Mouse (Mus musculus) liver, embryonic 15.5 days (tissue): ENCODE results near the gene Lrrc15. TPM values are rescaled to one million over a fixed set of nuclear protein-coding genes. Genes with fewer than 3 reads are reported as not detected.
A peak's percentile ranks its signal among the peaks of the same experiment; 100 is the strongest.

Experiments used
- ATAC-seq: fragments of 200-750 bp; cut with Nextera tagmentation; 2 replicates; pipeline ENCODE4 v1.8.0; 2017; ENCODE audit warnings: moderate number of reproducible peaks, mild to moderate bottlenecking, moderate library complexity; ENCODE audit not compliant: insufficient read depth
- H3K27ac ChIP-seq: fragments of 300-500 bp; sonication (generic); replicated peaks from 2 replicates; pipeline ENCODE4 v1.5.1; 2015; ENCODE audit warnings: mild to moderate bottlenecking, inconsistent platforms
- H3K27me3 ChIP-seq: fragments of 300-500 bp; sonication (generic); 2 replicates; pipeline ENCODE4 v1.6.1; 2015; ENCODE audit warnings: mild to moderate bottlenecking, inconsistent platforms
- H3K36me3 ChIP-seq: fragments of 300-500 bp; sonication (generic); replicated peaks from 2 replicates; pipeline ENCODE4 v1.6.1; 2015; ENCODE audit warnings: moderate library complexity, mild to moderate bottlenecking, inconsistent platforms
- H3K4me1 ChIP-seq: fragments of 300-500 bp; sonication (generic); replicated peaks from 2 replicates; pipeline ENCODE4 v1.6.1; 2015; ENCODE audit warnings: inconsistent platforms
- H3K4me2 ChIP-seq: fragments of 300-500 bp; sonication (generic); 2 replicates; pipeline ENCODE4 v1.6.1; 2015; ENCODE audit warnings: moderate library complexity, mild to moderate bottlenecking, inconsistent platforms
- H3K4me3 ChIP-seq: fragments of 300-500 bp; sonication (generic); replicated peaks from 2 replicates; pipeline ENCODE4 v1.5.1; 2015; ENCODE audit warnings: mild to moderate bottlenecking, inconsistent platforms
- H3K9ac ChIP-seq: fragments of 300-500 bp; sonication (generic); 2 replicates; pipeline ENCODE4 v1.6.1; 2015; ENCODE audit warnings: moderate library complexity, mild to moderate bottlenecking, inconsistent platforms
- H3K9me3 ChIP-seq: fragments of 300-500 bp; sonication (generic); replicated peaks from 2 replicates; pipeline ENCODE4 v1.6.1; 2016; ENCODE audit warnings: inconsistent platforms
- WGBS: fragments of 180-500 bp; shearing (Covaris S2); methylation state at CpG from one replicate; pipeline ENCODE4 v1.1.7; 2015; ENCODE audit warnings: mixed read lengths; ENCODE audit not compliant: insufficient replicate concordance; 5-methylcytosine and 5-hydroxymethylcytosine counted together
- polyA plus RNA-seq: library from polyadenylated mRNA; unstranded; fragments of >200 nt; fragmentation: Nextera tagmentation; extraction: Ambion mirVana; gene quantifications from 2 replicates; pipeline ENCODE4 v1.2.1, GENCODE M21; 2015

Lrrc15 gene
- polyA plus RNA-seq, 1 experiment from 2014 or later, result 0.03 TPM

GRCm38 (mm10) chr16:30275558-30276340 lies 7.3 kb downstream of the Lrrc15 start:
- H3K27ac ChIP-seq, result no peak overlapping the region
- no peak overlapping the region for H3K4me3 ChIP-seq
- H3K36me3 ChIP-seq, result no peaks in the 10 kb centered on the region
- no peak overlapping the region for H3K4me2 ChIP-seq
- 63% methylated on average over 15 of the region's 15 CpGs for WGBS
- peaks cover 8% of the 10 kb centered on the region; the same call in 1 of the 2 replicates for H3K27me3 ChIP-seq
- no peak overlapping the region for H3K9ac ChIP-seq
- no peaks in the 10 kb centered on the region for H3K4me1 ChIP-seq
- ATAC-seq, result no peak
- H3K9me3 ChIP-seq, result no peaks in the 10 kb centered on the region

DNA sequence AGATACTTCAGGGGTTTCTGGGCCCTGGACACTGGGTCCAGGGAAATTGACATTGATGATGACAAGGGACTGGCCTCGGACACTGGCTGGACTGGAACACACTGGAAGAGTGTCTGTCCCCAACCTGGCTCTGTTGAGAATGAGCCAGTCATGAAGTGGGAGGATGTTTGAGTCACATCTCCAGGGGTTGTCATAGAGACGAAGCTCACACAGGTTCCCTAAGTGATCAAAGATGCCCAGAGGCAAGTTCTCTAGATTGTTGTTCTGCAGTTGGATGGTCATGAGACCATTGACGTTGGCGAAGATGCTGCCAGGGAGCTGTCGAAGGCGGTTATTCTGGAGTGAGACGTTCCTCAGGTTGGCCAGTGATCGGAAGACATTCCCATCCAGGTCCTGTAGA lies 10.0 kb downstream of the Lrrc15 start:
- 67% methylated on average over 8 of the region's 8 CpGs for WGBS
- Histone ChIP-seq H3K9me3 (no peaks in the 10 kb centered on the region), H3K27ac (no peak overlapping the region), H3K4me2 (no peak overlapping the region), H3K9ac (no peak overlapping the region), H3K27me3 (no peaks in the 10 kb centered on the region), H3K4me3 (no peak overlapping the region), H3K4me1 (no peaks in the 10 kb centered on the region), H3K36me3 (no peaks in the 10 kb centered on the region)
- no peak for ATAC-seq

DNA sequence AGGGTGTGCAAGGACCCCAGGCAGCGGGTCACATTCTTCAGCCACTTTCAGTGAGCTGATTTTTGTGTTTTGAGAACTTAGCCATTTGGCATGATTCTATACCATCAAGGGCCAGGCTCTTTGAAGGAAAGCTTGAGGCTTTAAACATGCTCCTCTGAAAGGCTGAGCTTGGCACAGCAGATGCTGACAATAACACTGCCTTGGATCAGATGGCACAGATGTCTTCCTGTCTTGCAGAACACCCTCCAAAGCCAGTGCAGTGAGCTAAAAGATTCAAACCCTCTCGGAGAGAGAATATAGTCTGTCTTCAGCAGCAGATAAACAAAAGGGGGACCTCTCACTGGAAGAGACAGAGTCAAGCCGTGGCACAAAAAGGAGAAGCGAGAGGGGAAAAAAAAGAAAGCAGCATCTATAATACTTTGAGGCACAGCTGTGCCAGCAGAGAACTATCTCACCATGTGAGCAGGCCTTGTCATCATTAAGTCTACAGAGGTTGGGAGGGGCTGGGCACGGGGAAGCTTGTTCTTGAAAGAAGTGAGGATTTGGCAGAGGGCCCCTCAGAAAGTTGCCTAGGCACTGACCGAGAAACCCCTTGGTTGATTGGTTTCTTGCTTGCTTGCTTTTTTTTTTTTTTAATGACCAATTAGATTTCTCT lies 11.0 kb downstream of the Lrrc15 start:
- no peak overlapping the region for H3K27ac ChIP-seq
- H3K27me3 ChIP-seq, result no peaks in the 10 kb centered on the region
- no peak for ATAC-seq
- no peak overlapping the region for H3K9ac ChIP-seq
- no peaks in the 10 kb centered on the region for H3K4me1 ChIP-seq
- H3K9me3 ChIP-seq, result no peaks in the 10 kb centered on the region
- H3K36me3 ChIP-seq, result no peaks in the 10 kb centered on the region
- no peak overlapping the region for H3K4me3 ChIP-seq
- 51% methylated on average over 6 of the region's 6 CpGs for WGBS
- H3K4me2 ChIP-seq, result no peak overlapping the region

DNA sequence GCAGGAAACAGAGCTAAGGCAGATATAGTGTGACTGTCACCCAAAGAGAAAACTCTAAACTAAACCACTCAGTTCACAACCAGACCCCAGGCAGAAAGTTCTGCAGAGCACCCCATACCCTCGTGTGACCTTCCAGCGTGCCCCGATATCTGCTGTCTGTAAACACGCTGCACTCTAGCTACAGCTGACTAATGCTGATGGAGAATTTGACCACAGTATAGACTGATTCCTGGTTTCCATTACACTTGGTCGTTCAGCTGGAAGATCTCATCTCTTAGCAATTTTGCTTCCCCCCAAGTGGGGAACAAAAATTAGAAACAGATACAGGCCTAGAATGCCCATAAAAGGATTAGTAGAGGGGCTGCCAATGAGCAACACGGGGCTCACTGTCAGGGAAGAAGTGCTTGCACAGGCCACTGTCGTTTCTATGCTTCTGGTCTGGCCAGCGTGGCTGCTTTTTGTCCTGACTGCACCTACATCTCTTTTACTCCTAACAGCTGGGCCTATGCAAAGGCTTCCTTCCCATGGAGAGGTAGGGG lies 11.8 kb downstream of the Lrrc15 start:
- no peak overlapping the region for H3K27ac ChIP-seq
- H3K9ac ChIP-seq, result no peak overlapping the region

DNA sequence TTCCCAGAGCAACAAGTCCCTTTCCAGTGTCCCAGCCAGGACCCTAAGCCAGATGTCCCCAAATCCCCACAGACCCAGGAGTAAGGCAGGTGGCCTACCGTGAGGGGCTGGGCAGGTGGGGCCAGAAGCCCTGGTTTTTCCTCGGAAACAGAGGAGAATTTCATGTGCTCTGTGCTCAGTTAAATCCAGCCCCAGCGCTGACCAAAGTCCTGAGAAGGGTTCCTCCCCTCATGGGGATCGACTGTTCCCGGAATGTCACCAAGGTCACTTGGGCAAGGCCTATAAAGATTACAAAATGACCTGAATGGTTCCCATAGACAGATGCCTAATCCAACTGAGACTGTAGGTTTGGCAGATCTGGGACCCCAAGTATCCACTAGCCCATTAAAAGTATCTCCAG lies 15.7 kb downstream of the Lrrc15 start, which contains the start of gene Cpn2:
Gene Cpn2, minus strand, starts transcription at position 141 of the 400 bp plus-strand sequence.
- peak; percentile 51; the same call in 1 of the 2 replicates for ATAC-seq
- Histone ChIP-seq H3K27ac (peak within 1 kb of the TSS; percentile 66), H3K9me3 (no peaks in the 10 kb centered on the region), H3K4me3 (peak within 1 kb of the TSS; percentile 42), H3K4me2 (peak within 1 kb of the TSS; percentile 52), H3K9ac (peak within 1 kb of the TSS; percentile 39; the same call in 1 of the 2 replicates), H3K27me3 (no peaks in the 10 kb centered on the region), H3K4me1 (0 out of 2 replicates have a peak, but pooled peaks cover 2% of the 10 kb centered on the region), H3K36me3 (no peaks in the 10 kb centered on the region)
- 58% methylated on average over 5 of the region's 5 CpGs for WGBS

More for the DNA sequence above, 11.8 kb downstream of the Lrrc15 start:
- Histone ChIP-seq H3K4me2 (no peak overlapping the region), H3K4me1 (no peaks in the 10 kb centered on the region), H3K9me3 (no peaks in the 10 kb centered on the region), H3K27me3 (no peaks in the 10 kb centered on the region), H3K4me3 (no peak overlapping the region), H3K36me3 (no peaks in the 10 kb centered on the region)
- WGBS, result 54% methylated on average over 8 of the region's 8 CpGs
- ATAC-seq, result no peak

GRCm38 (mm10) chr16:30266561-30266960 lies 16.5 kb downstream of the Lrrc15 start:
- 0 out of 2 replicates have a peak, but pooled peaks cover 2% of the 10 kb centered on the region for H3K4me1 ChIP-seq
- no peak overlapping the region for H3K9ac ChIP-seq
- peak overlapping the region; percentile 52 for H3K4me2 ChIP-seq
- H3K36me3 ChIP-seq, result no peaks in the 10 kb centered on the region
- no peak for ATAC-seq
- 65% methylated on average over 5 of the region's 5 CpGs for WGBS
- no peaks in the 10 kb centered on the region for H3K27me3 ChIP-seq
- H3K9me3 ChIP-seq, result no peaks in the 10 kb centered on the region
- H3K27ac ChIP-seq, result no peak overlapping the region
- H3K4me3 ChIP-seq, result peak overlapping the region; percentile 42

DNA sequence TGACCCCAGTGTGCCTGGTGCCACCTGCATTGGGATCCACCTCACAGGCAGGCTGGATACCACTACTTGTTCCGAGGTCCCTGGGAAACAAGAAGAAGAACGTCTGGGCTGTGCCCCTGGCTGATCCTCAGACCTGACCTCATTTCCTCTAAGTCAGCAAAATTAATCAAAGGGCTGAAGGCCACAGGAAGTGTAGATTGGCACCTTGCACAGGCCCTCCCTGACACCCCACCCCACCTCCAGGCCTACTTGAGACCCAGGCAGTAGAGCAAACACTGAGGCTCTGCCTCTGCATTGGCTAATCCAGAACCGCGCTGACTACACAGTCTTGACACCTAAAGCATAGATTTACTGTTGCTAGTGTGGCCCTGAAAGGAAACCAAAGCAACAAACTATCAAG lies 17.4 kb downstream of the Lrrc15 start:
- H3K27me3 ChIP-seq, result no peaks in the 10 kb centered on the region
- H3K9me3 ChIP-seq, result no peaks in the 10 kb centered on the region
- 0 out of 2 replicates have a peak, but pooled peaks cover 2% of the 10 kb centered on the region for H3K4me1 ChIP-seq
- H3K36me3 ChIP-seq, result no peaks in the 10 kb centered on the region
- ATAC-seq, result no peak
- H3K9ac ChIP-seq, result no peak overlapping the region
- H3K4me2 ChIP-seq, result peak overlapping the region; percentile 27
- H3K27ac ChIP-seq, result no peak overlapping the region
- WGBS, result 30% methylated on average over 4 of the region's 4 CpGs
- H3K4me3 ChIP-seq, result no peak overlapping the region

- H3K27ac ChIP-seq, result no peak overlapping the region
- no peak for ATAC-seq
These were observed 19.9 kb downstream of the Lrrc15 start for GRCm38 (mm10) chr16:30263156-30263555.

GRCm38 (mm10) chr16:30262664-30263063 lies 20.4 kb downstream of the Lrrc15 start:
- Histone ChIP-seq H3K4me3 (no peak overlapping the region), H3K27me3 (no peaks in the 10 kb centered on the region), H3K4me2 (no peak overlapping the region), H3K9me3 (no peaks in the 10 kb centered on the region), H3K4me1 (peaks cover 10% of the 10 kb centered on the region), H3K9ac (no peak overlapping the region), H3K27ac (no peak overlapping the region), H3K36me3 (no peaks in the 10 kb centered on the region)
- no peak for ATAC-seq
- 0% methylated on average over 2 of the region's 2 CpGs for WGBS

More at GRCm38 (mm10) chr16:30263156-30263555, 19.9 kb downstream of the Lrrc15 start:
- no peak overlapping the region for H3K9ac ChIP-seq
- no peak overlapping the region for H3K4me3 ChIP-seq
- H3K27me3 ChIP-seq, result no peaks in the 10 kb centered on the region
- H3K36me3 ChIP-seq, result no peaks in the 10 kb centered on the region
- peaks cover 6% of the 10 kb centered on the region; the same call in 1 of the 2 replicates for H3K4me1 ChIP-seq
- 43% methylated on average over 4 of the region's 4 CpGs for WGBS
- H3K4me2 ChIP-seq, result no peak overlapping the region
- no peaks in the 10 kb centered on the region for H3K9me3 ChIP-seq

DNA sequence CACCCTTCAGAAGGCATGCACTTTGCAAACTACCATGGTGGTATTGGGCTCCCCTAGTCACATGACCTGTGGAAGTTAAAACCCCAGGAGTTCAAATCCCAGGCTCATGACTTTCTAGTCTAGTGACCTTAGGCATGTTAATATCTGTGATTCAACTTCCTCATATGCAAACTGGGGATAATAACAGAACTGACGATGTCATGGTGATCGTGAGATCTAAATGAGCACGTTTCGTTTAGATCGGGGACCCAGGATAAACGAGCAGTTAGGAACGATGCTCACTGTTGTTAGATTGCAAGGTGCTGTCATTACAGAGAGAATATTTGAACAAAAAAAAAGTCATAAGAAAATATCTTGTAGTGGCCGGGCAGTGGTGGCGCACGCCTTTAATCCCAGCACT lies 20.9 kb downstream of the Lrrc15 start:
- no peak overlapping the region for H3K9ac ChIP-seq
- H3K4me2 ChIP-seq, result no peak overlapping the region
- H3K36me3 ChIP-seq, result no peaks in the 10 kb centered on the region
- no peaks in the 10 kb centered on the region for H3K9me3 ChIP-seq
- H3K4me3 ChIP-seq, result no peak overlapping the region
- no peak for ATAC-seq
- no peaks in the 10 kb centered on the region for H3K27me3 ChIP-seq
- peaks cover 14% of the 10 kb centered on the region for H3K4me1 ChIP-seq
- 63% methylated on average over 10 of the region's 10 CpGs for WGBS
- H3K27ac ChIP-seq, result no peak overlapping the region

- no peak overlapping the region for H3K27ac ChIP-seq
- H3K27me3 ChIP-seq, result no peaks in the 10 kb centered on the region
- no peak overlapping the region for H3K4me3 ChIP-seq
These were observed 21.7 kb downstream of the Lrrc15 start for GRCm38 (mm10) chr16:30261341-30261740.

More at GRCm38 (mm10) chr16:30261341-30261740, 21.7 kb downstream of the Lrrc15 start:
- Histone ChIP-seq H3K4me1 (peaks cover 14% of the 10 kb centered on the region), H3K36me3 (no peaks in the 10 kb centered on the region), H3K4me2 (no peak overlapping the region), H3K9ac (no peak overlapping the region), H3K9me3 (no peaks in the 10 kb centered on the region)
- WGBS, result 73% methylated on average over 9 of the region's 9 CpGs
- no peak for ATAC-seq
